In genomic region chr5:92245483-92245882, GRCm38 (mm10) we compare ENCODE assay signal across 17 mouse cellular contexts. TPM values are rescaled to one million over a fixed set of nuclear protein-coding genes. Genes with fewer than 3 reads are reported as not detected.
DNase-seq lines count a peak whose midpoint lies in the region; ATAC-seq and TF ChIP-seq lines count a peak whose summit lies in the region.
"Had no signal": no experiment of that assay in that cellular context is flagged by ENCODE, and none has a peak within 500 bp of the region (broad histone marks: within the 10 kb centered on the region; RNA-seq: fewer than 3 reads in every experiment).

No protein-coding gene starts in this region.

- WGBS in thymus, adult 2 months, result 10% methylated on average over 9 of the region's 9 CpGs
- 92% methylated on average over 9 of the region's 9 CpGs for WGBS in forebrain, embryonic 14.5 days
- WGBS in hindbrain, embryonic 11.5 days, result 94% methylated on average over 9 of the region's 9 CpGs
- 89% methylated on average over 9 of the region's 9 CpGs for WGBS in midbrain, embryonic 16.5 days

- no peak overlapping the region for H3K27ac ChIP-seq in thymus, adult 2 months (ENCODE audit: control insufficient read depth, insufficient read depth, low read length)
- no peak overlapping the region for H3K27ac ChIP-seq in forebrain, embryonic 14.5 days (ENCODE audit: low read depth, low read length)
- H3K27ac ChIP-seq in hindbrain, embryonic 11.5 days (ENCODE audit: low read depth, low read length), result no peak overlapping the region
- H3K27ac ChIP-seq in midbrain, embryonic 16.5 days (ENCODE audit: low read length), result no peak overlapping the region
- H3K27ac ChIP-seq: forebrain, embryonic 13.5 days had no signal

- peaks cover 65% of the 10 kb centered on the region for H3K4me1 ChIP-seq in megakaryocyte, embryonic 14.5 days
- H3K4me1 ChIP-seq in thymus, adult 2 months (replicated peaks; ENCODE audit: control insufficient read depth, insufficient read depth, low read length), result 0 out of 2 replicates have a peak, but pooled peaks cover 7% of the 10 kb centered on the region
- no peaks in the 10 kb centered on the region for H3K4me1 ChIP-seq in forebrain, embryonic 14.5 days (ENCODE audit: control insufficient read depth, insufficient read depth, low read length)
- no peaks in the 10 kb centered on the region for H3K4me1 ChIP-seq in hindbrain, embryonic 11.5 days (replicated peaks; ENCODE audit: control insufficient read depth, insufficient read depth, low read length)
- no peaks in the 10 kb centered on the region for H3K4me1 ChIP-seq in midbrain, embryonic 16.5 days (ENCODE audit: control insufficient read depth, insufficient read depth, low read length)
- H3K4me1 ChIP-seq: forebrain, embryonic 13.5 days had no signal

- H3K4me3 ChIP-seq in megakaryocyte, embryonic 14.5 days (replicated peaks), result peak overlapping the region; percentile 84
- no peak overlapping the region for H3K4me3 ChIP-seq in thymus, adult 2 months (ENCODE audit: control insufficient read depth, insufficient read depth, low read length)
- no peak overlapping the region for H3K4me3 ChIP-seq in forebrain, embryonic 14.5 days (ENCODE audit: low read depth, low read length)
- H3K4me3 ChIP-seq in hindbrain, embryonic 11.5 days (ENCODE audit: low read depth, low read length), result no peak overlapping the region
- no peak overlapping the region for H3K4me3 ChIP-seq in midbrain, embryonic 16.5 days (ENCODE audit: low read depth, low read length)
- H3K4me3 ChIP-seq: forebrain, embryonic 13.5 days had no signal

- no peak for TF ChIP-seq CTCF in thymus, adult 2 months (IDR thresholded peaks at IDR 0.05; ENCODE audit: borderline replicate concordance, control insufficient read depth, extremely low read depth, insufficient read depth, low read length, poor library complexity)

- peaks cover 56% of the 10 kb centered on the region for H3K36me3 ChIP-seq in megakaryocyte, embryonic 14.5 days (replicated peaks; ENCODE audit: low read length)
- no peaks in the 10 kb centered on the region for H3K36me3 ChIP-seq in thymus, adult 2 months (ENCODE audit: control insufficient read depth, insufficient read depth, low read length)
- no peaks in the 10 kb centered on the region for H3K36me3 ChIP-seq in forebrain, embryonic 14.5 days (ENCODE audit: control insufficient read depth, insufficient read depth, low read length)
- H3K36me3 ChIP-seq in hindbrain, embryonic 11.5 days (ENCODE audit: control insufficient read depth, insufficient read depth, low read length), result no peaks in the 10 kb centered on the region
- no peaks in the 10 kb centered on the region for H3K36me3 ChIP-seq in midbrain, embryonic 16.5 days (ENCODE audit: control insufficient read depth, insufficient read depth, low read length)

- peaks cover 51% of the 10 kb centered on the region for H3K27me3 ChIP-seq in megakaryocyte, embryonic 14.5 days (replicated peaks)
- H3K27me3 ChIP-seq in thymus, adult 2 months (ENCODE audit: control insufficient read depth, insufficient read depth, low read length), result no peaks in the 10 kb centered on the region
- no peaks in the 10 kb centered on the region for H3K27me3 ChIP-seq in forebrain, embryonic 14.5 days (replicated peaks; ENCODE audit: control insufficient read depth, insufficient read depth, low read length)
- no peaks in the 10 kb centered on the region for H3K27me3 ChIP-seq in hindbrain, embryonic 11.5 days (ENCODE audit: control insufficient read depth, insufficient read depth, low read length)
- H3K27me3 ChIP-seq in midbrain, embryonic 16.5 days (ENCODE audit: control insufficient read depth, insufficient read depth, low read depth, low read length), result no peaks in the 10 kb centered on the region
- H3K27me3 ChIP-seq: forebrain, embryonic 13.5 days had no signal

- no peak for TF ChIP-seq POLR2A in thymus, adult 2 months (IDR thresholded peaks at IDR 0.05; ENCODE audit: control insufficient read depth, extremely low read depth, insufficient read depth, low read length, poor library complexity)

- peak; percentile 54 for DNase-seq in CD4-positive, CD25-positive, alpha-beta regulatory T cell, adult 2 months (ENCODE audit: low read depth, low spot score)
- DNase-seq in MEL-GATA-1-ER (ENCODE audit: extremely low read depth, low read depth), result peak; percentile 91
- peak; percentile 64 for DNase-seq in thymus, adult 2 months
- no peak for DNase-seq in forebrain, embryonic 14.5 days (ENCODE audit: low spot score)
- no peak for DNase-seq in hindbrain, embryonic 11.5 days (ENCODE audit: low spot score)
- DNase-seq in left cerebral cortex, postnatal 36 days (ENCODE audit: low spot score in 2 of 2), result no peak
- DNase-seq: adrenal gland, postnatal 14 days; heart, postnatal 10 days had no signal

- no peak overlapping the region for H3K9ac ChIP-seq in forebrain, embryonic 14.5 days (ENCODE audit: low read length)
- no peak overlapping the region for H3K9ac ChIP-seq in hindbrain, embryonic 11.5 days (ENCODE audit: low read depth, low read length)
- no peak overlapping the region for H3K9ac ChIP-seq in midbrain, embryonic 16.5 days (ENCODE audit: low read depth, low read length)
- H3K9ac ChIP-seq: forebrain, embryonic 13.5 days had no signal

- ATAC-seq in forebrain, embryonic 14.5 days, result no peak
- no peak for ATAC-seq in hindbrain, embryonic 11.5 days (ENCODE audit: low FRiP score)
- no peak for ATAC-seq in midbrain, embryonic 16.5 days
- ATAC-seq: forebrain, embryonic 13.5 days had no signal

- H3K4me2 ChIP-seq in forebrain, embryonic 14.5 days (ENCODE audit: low read length), result no peak overlapping the region
- no peak overlapping the region for H3K4me2 ChIP-seq in hindbrain, embryonic 11.5 days (replicated peaks; ENCODE audit: low read depth, low read length)
- no peak overlapping the region for H3K4me2 ChIP-seq in midbrain, embryonic 16.5 days (ENCODE audit: low read length)
- H3K4me2 ChIP-seq: forebrain, embryonic 13.5 days had no signal

- intact Hi-C loops in left cerebral cortex, postnatal 36 days (cut with DNase I), result no loop called here

- peaks cover 47% of the 10 kb centered on the region for H3K9me3 ChIP-seq in megakaryocyte, embryonic 14.5 days
- H3K9me3 ChIP-seq in forebrain, embryonic 14.5 days (replicated peaks; ENCODE audit: control insufficient read depth, low read length), result no peaks in the 10 kb centered on the region
- no peaks in the 10 kb centered on the region for H3K9me3 ChIP-seq in hindbrain, embryonic 11.5 days (ENCODE audit: control insufficient read depth, low read length)
- H3K9me3 ChIP-seq in midbrain, embryonic 16.5 days (replicated peaks; ENCODE audit: control insufficient read depth, low read length, poor library complexity, severe bottlenecking), result 0 out of 2 replicates have a peak, but pooled peaks cover 4% of the 10 kb centered on the region
- H3K9me3 ChIP-seq: forebrain, embryonic 13.5 days had no signal

RNA-seq across cellular contexts. Expression of gene Ppef2, which starts 10.6 kb away (rescaled TPM):
- polyA plus RNA-seq in megakaryocyte, embryonic 14.5 days (2012; ENCODE audit: insufficient read depth, low replicate concordance), result 0.37 TPM in 1 of 2 replicates, not detected in the other
- polyA plus RNA-seq in thymus, adult 2 months (2012; rRNA removed), result 1.3 and 1.7 TPM in 2 replicates
- polyA plus RNA-seq in forebrain, embryonic 14.5 days (2014; fragmentation: Nextera tagmentation; extraction: Ambion mirVana), result 0.25 and 0.36 TPM in 2 replicates
- polyA plus RNA-seq in hindbrain, embryonic 11.5 days (2014; fragmentation: Nextera tagmentation; extraction: Ambion mirVana), result 0.53 TPM in 1 of 2 replicates, not detected in the other
- polyA plus RNA-seq in midbrain, embryonic 16.5 days (2015; fragmentation: Nextera tagmentation; extraction: Ambion mirVana), result 0.61 and 0.84 TPM in 2 replicates
- under 1 TPM; 0.52 to 0.61 TPM for total RNA-seq in left cerebral cortex, postnatal 36 days (2021)
- total RNA-seq: gastrocnemius, adult 18-20 months; heart, adult 8-10 months; heart, postnatal 10 days; liver, adult 2 months had no signal
- polyA plus RNA-seq: forebrain, embryonic 13.5 days had no signal

RNA-seq across cellular contexts. Expression of gene U90926, which starts 30.3 kb away (rescaled TPM):
- not detected in 2 replicates for polyA plus RNA-seq in megakaryocyte, embryonic 14.5 days (2012; ENCODE audit: insufficient read depth, low replicate concordance)
- 0.45 TPM in 1 of 2 replicates, not detected in the other for polyA plus RNA-seq in thymus, adult 2 months (2012; rRNA removed)
- not detected in 2 replicates for polyA plus RNA-seq in forebrain, embryonic 14.5 days (2014; fragmentation: Nextera tagmentation; extraction: Ambion mirVana)
- not detected in 2 replicates for polyA plus RNA-seq in hindbrain, embryonic 11.5 days (2014; fragmentation: Nextera tagmentation; extraction: Ambion mirVana)
- not detected in 2 replicates for polyA plus RNA-seq in midbrain, embryonic 16.5 days (2015; fragmentation: Nextera tagmentation; extraction: Ambion mirVana)
- total RNA-seq in left cerebral cortex, postnatal 36 days (2021), result not detected
- total RNA-seq: adrenal gland, postnatal 14 days; gastrocnemius, adult 18-20 months; heart, adult 8-10 months; heart, postnatal 10 days; layer of hippocampus, adult 8-10 months; liver, adult 2 months had no signal
- polyA plus RNA-seq: forebrain, embryonic 13.5 days; liver, adult 2 months; lung, embryonic 16.5 days; small intestine, adult 2 months had no signal

RNA-seq across cellular contexts. Expression of gene Naaa, which starts 32.5 kb away (rescaled TPM):
- 5.5 and 6.1 TPM in 2 replicates for polyA plus RNA-seq in megakaryocyte, embryonic 14.5 days (2012; ENCODE audit: insufficient read depth, low replicate concordance)
- 36.0 and 50.7 TPM in 2 replicates for polyA plus RNA-seq in thymus, adult 2 months (2012; rRNA removed)
- 8.8 and 10.0 TPM in 2 replicates for polyA plus RNA-seq in forebrain, embryonic 14.5 days (2014; fragmentation: Nextera tagmentation; extraction: Ambion mirVana)
- 4.7 and 5.5 TPM in 2 replicates for polyA plus RNA-seq in hindbrain, embryonic 11.5 days (2014; fragmentation: Nextera tagmentation; extraction: Ambion mirVana)
- 13.7 and 22.1 TPM in 2 replicates for polyA plus RNA-seq in midbrain, embryonic 16.5 days (2015; fragmentation: Nextera tagmentation; extraction: Ambion mirVana)
- 10 to 100 TPM; 39.2 to 39.9 TPM for total RNA-seq in left cerebral cortex, postnatal 36 days (2021)

Comparison
In these comparisons a context has a peak if more than half of its experiments do, and no peak if none do; other contexts are left out.
1. DNase-seq: peak in CD4-positive, CD25-positive, alpha-beta regulatory T cell, adult 2 months (single experiment), MEL-GATA-1-ER (single experiment) and thymus, adult 2 months (single experiment); none in forebrain, embryonic 14.5 days (single experiment), hindbrain, embryonic 11.5 days (single experiment) and left cerebral cortex, postnatal 36 days (0 of 2).